Comparison of ENCODE assay signal across 17 mouse cellular contexts in genomic region chr13:38167056-38167455, GRCm38 (mm10).
"Had no signal": no experiment of that assay in that cellular context is flagged by ENCODE, and none has a peak within 500 bp of the region (broad histone marks: within the 10 kb centered on the region; RNA-seq: fewer than 3 reads in every experiment).

No protein-coding gene starts in this region.

- H3K9me3 ChIP-seq: neural tube, embryonic 12.5 days; neural tube, embryonic 13.5 days; neural tube, embryonic 15.5 days; stomach, embryonic 15.5 days had no signal

- H3K27me3 ChIP-seq: neural tube, embryonic 12.5 days; neural tube, embryonic 13.5 days; neural tube, embryonic 15.5 days; stomach, embryonic 15.5 days had no signal

- H3K27ac ChIP-seq: neural tube, embryonic 12.5 days; neural tube, embryonic 13.5 days; neural tube, embryonic 15.5 days; stomach, embryonic 15.5 days; stomach, postnatal 0 days had no signal

- H3K4me1 ChIP-seq: neural tube, embryonic 12.5 days; neural tube, embryonic 15.5 days had no signal

- H3K9ac ChIP-seq: neural tube, embryonic 12.5 days; neural tube, embryonic 13.5 days; neural tube, embryonic 15.5 days; stomach, embryonic 15.5 days had no signal

- H3K4me3 ChIP-seq: neural tube, embryonic 12.5 days; neural tube, embryonic 13.5 days; neural tube, embryonic 15.5 days; stomach, embryonic 15.5 days had no signal

- H3K36me3 ChIP-seq: neural tube, embryonic 12.5 days; neural tube, embryonic 13.5 days; neural tube, embryonic 15.5 days; stomach, embryonic 15.5 days had no signal

- H3K4me2 ChIP-seq: neural tube, embryonic 12.5 days; neural tube, embryonic 13.5 days; neural tube, embryonic 15.5 days; stomach, embryonic 15.5 days had no signal

- DNase-seq: retina, postnatal 1 day; right cerebral cortex, adult 18-20 months; right cerebral cortex, postnatal 14 days; right cerebral cortex, postnatal 25 days; right cerebral cortex, postnatal 4 days; spleen, adult 18-20 months; thymus, adult 18-20 months; thymus, adult 2 months; thymus, postnatal 14 days; thymus, postnatal 25 days; thymus, postnatal 36 days; thymus, postnatal 4 days had no signal
